Mouse (Mus musculus) urinary bladder, postnatal 36 days (tissue): ENCODE measurements around the gene Fn3k.

Experiments
- DNase-seq, 2 experiments: peaks; one replicate each; pipeline ENCODE4 v3.0.0; 2022; ENCODE audit warnings: low spot score in 2 of 2, mixed read lengths in 1 of 2

Gene Fn3k

DNA sequence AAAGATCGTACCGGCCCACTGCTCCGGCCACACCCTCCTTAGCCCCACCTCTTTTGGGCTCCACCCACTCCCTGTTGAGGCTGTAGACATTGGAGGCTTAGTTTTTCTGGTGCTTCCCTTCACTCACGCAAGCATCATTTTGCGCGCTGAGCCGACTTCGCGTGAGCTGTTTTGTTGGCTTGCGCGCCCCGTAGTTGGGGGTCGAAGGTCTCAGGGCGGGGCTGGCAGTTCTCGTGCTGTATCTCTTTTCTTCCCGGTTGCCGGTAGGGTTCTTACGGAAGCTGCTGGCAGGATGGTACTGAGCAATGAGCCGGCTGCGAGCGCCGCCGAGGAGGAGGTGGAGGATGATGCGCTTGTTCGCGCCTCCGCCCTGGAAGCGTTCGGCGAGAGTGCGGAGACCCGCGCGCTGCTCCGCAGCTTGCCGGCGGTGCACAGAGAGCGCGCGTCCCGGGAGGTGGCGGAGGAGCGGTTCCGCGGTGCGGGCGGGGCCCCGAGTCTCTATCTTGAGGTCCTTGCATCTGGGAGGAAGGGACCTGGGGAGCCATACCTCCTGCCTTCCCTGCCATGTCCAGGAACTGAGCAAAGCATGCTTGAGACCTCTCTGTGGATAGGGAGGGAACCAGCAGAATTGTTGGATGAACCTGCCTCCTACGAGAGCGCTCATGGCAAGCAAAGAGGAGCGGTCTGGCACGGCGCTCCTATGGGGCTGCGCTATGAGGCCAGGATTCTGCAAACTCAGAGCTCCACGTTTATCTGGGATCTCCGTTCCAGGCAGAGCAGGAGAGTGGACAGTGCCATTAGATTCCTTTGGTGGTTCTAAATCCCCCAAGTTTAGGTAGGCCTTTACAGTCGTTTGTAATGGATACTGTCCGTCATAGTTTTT, 17.3 kb downstream of the Fn3k start, which contains the start of gene Tbcd:
Gene Tbcd (plus strand): TSS at position 197 of the 883 bp plus-strand sequence.
- peak; percentile 95 for DNase-seq

DNA sequence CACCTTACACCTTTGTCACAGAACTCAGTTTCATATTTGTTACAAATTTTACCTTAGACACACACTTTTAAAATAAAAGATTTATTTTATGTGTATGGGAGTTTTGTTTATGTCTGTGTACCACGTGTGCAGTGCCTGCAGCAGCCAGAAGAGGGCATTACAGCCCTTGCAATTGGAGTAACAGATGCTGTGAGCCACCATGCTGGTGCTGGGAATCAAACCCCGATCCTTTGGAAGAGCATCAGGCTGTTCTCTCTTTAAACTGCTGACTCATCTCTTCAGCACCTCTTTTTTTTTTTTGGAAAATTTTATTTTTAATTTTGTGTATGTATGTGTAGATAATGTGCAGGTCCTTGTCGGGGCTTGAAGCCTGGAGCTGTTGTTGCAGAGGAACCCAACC, 23.2 kb downstream of the Fn3k start:
- no peak for DNase-seq

- DNase-seq = no peak
Observed at GRCm38 (mm10) chr11:121467408-121467807, 32.7 kb downstream of the Fn3k start.

- DNase-seq = no peak
Observed at GRCm38 (mm10) chr11:121474831-121475230, 40.1 kb downstream of the Fn3k start.

DNA sequence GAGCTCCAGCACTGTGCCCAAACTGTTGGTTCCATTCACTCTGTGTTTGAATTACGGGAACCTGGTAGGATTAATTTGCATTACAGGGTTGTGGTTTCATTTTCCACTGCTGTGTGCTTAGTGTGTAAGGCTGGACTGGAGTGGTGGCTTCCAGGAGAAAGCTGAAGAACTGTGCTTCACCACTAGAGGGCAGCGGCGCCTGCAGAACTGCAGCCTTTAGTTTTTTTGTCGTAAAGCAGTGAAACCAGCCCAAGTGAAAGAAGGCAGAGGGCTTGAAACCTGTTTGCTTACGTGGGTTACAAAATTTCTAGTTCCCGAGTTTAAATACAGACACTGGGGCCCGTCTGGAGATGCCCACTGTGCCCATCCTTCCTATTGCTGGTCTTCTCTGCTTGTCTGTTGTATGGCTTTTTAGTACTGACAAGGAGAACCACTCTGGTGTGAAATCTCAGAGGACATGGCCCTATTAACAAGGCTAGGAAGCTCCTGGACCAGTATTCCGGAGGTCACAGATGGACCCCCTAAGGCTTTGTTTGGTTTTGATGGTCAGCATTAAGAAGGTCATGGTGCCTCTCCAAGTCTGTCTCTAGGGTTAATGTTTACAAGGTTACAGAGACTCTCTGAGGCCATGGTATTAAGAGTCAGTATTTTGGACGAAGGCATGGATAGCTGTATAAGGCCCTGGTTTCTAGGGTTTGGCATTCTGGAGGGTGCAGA, 41.1 kb downstream of the Fn3k start:
- DNase-seq = peak; percentile 61 to 72

DNA sequence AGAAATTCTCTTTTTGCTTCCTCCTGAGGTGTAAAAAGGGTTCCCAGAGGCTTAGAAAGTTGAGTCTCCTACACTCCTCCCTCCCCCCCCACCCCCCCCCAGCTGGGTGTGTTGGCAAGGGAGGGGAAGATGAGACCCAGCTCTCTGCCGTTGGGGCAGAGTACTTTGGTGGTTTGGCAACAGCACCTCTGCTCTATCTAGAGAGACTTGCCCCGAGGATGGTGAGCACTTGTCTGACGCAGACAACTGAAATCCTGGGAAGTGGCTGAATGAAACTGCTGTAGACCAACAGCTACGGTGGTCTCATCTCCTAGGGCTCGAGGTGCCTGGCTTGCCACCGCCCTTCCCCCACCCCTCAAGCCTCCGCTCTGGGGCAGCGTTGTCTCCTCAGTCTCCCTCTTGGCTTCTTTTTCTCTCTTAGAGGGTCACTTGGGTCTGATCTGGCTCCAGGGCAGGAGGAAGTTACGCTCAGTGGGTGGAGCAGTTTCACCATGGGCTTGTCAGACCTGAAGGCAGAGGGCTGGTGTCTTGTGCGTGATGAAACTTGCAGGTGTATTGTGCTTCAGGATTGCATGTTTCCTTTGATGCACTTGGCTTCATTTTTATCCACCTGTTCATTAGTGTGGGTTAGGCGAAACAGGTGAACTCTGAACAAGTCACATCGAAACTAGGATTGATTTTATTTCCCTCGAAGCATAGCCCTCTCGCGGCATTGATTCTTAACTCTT, 44.9 kb downstream of the Fn3k start:
- DNase-seq = peak in 1 of 2 experiments; percentile 16

GRCm38 (mm10) chr11:121481129-121481528, 46.4 kb downstream of the Fn3k start:
- no peak for DNase-seq

DNA sequence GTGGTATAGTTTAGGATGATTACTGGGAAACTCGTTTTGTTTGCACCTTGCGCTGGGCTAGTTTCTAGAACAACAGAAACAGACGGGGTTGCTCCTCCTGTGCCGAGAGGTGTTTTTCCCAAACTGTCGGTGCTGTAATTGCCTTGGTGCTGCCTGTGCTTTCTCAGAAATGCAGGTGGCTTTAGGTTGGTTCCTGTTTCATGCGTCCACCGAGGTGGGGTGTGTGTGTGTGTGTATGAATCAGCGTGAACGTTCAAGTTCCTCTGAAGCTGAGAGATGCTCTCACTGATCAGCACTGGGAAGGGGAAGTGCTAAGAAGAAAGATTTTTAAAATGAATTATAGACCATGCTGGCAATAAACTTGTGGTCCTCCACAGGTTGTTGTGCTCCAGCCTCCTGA, 51.2 kb downstream of the Fn3k start:
- DNase-seq = no peak

- DNase-seq = no peak
Observed at GRCm38 (mm10) chr11:121490651-121491050, 55.9 kb downstream of the Fn3k start.
